Mouse (Mus musculus) central nervous system, embryonic 18 days (tissue): Measurements from ENCODE around the gene Tmco3. TPM values are rescaled to one million over a fixed set of nuclear protein-coding genes. Genes with fewer than 3 reads are reported as not detected.

Experiments
- polyA plus RNA-seq: library from polyadenylated mRNA; depleted of rRNA; stranded (reverse); fragments of >200 nt; gene quantifications from 2 replicates; pipeline ENCODE4 v1.2.3, GENCODE M21; 2012; rRNA removed

Gene Tmco3
- 35.2 and 36.1 TPM in 2 replicates for polyA plus RNA-seq

DNA sequence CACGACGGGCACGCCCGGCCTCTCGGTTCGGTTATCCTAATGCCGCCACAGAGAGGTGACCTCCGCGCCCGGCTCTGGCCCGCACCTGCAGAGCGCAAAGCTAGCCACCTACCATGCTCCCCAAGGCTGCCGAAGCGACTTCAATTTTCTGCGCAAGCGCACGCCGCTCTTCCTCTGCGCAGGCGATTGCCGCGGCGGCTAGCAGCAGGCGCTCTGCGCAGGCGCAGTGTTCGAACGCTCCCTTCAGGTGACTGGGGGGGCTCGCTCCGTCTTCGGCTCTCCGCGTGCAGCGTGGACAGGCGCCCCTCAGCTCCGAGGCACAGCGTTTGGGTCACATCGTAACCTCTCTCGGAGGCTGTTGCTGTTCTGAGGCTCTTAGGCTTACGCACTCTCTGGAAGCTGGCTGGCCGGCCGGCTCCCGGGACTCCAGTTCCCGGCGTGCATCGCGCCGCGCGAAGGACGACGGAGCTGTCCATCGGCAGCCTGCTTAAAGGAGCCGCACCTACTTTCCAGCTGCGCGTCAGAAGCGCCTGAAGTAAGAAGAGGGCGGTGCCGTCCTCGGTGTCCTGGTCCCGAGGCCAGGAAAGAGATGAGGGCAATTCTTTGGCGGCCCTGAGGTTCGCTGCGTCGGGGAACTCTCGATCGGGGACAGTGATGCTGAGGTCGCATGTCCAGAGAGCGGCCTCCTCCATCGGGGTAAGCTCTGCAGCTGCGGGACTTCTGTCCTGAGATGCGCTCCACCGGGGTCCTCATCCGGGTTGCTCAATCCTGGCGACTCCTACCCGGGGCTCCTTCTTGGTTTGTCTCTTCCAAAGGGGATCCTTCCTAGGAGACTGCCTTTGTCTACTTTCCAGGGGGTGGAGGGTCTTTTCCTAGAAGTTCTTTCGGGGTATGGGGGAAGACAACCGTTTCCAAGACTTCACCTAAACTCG, at the start of gene Tmco3, which contains the start of gene Dcun1d2:
Tmco3 (plus strand) TSS at position 499 of the 932 bp plus-strand sequence.
Dcun1d2 (minus strand) TSS at position 440 of the 932 bp plus-strand sequence.

DNA sequence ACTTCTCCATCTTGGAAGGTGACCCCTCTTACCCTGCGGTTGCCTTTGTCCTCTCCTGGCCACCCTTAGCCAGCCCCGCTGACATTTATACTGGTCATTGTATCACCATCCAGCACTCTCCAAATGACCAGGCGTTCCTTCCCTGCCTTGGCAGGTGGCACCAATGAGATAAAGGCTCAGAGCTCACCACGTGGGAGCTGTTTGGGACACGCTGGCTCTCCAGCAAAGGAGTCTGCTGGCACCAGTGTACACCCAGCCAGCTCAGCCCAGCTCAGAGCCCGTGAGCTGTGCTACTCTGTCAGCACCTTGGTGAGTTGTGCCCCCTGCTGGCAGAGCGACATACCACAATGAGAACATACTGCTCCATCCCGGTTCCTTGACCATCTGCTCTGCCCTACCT, 34.0 kb upstream of the Tmco3 start, which contains the start of gene Adprhl1:
Adprhl1 (minus strand) TSS at position 144 of the 400 bp plus-strand sequence.

DNA sequence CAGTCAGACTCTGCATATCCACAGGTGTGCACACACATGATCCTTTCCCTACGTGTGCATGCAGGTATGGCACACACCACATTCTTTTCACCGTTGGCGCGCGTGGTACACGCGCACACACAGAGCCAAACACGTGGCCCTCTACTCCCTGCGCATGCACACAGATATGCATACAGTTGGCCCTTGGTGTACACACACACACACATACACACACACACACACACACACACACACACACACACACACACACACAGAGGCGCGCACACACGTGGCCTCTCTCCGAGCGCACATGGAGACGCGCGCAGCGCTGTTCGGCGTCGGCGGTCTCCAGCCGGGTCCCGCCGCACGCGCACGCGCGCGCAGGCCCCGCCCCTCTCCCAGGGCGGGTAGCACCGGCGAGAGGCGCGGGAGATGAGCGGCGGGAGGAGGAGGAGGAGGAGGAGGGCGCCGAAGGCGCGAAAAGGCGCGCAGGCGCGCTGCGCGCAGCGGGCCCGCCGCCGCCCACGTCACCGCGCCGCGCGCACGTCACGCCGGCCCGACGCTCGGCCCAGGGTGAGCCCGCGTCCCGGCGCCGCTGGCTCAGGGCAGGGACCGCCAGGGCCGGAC, 50.4 kb downstream of the Tmco3 start, which contains the start of gene Tfdp1:
Tfdp1 (plus strand) TSS at position 497 of the 606 bp plus-strand sequence.

Other genes starting within 250 kb of the Tmco3 start
- 0.17 and 0.28 TPM in 2 replicates for gene Proz, start 227.3 kb upstream of the Tmco3 start, polyA plus RNA-seq
- gene Pcid2, start 182.7 kb upstream of the Tmco3 start, polyA plus RNA-seq = 32.4 and 34.2 TPM in 2 replicates
- gene Cul4a, start 182.6 kb upstream of the Tmco3 start, polyA plus RNA-seq = 53.4 and 60.0 TPM in 2 replicates
- gene Lamp1, start 129.0 kb upstream of the Tmco3 start, polyA plus RNA-seq = 300 and 305 TPM in 2 replicates
- 13.8 and 16.2 TPM in 2 replicates for gene Grtp1, start 87.6 kb upstream of the Tmco3 start, polyA plus RNA-seq
- 0.19 and 1.1 TPM in 2 replicates for gene Adprhl1, start 34.0 kb upstream of the Tmco3 start, polyA plus RNA-seq
- gene Dcun1d2, start 59 bp upstream of the Tmco3 start, polyA plus RNA-seq = 46.3 and 48.8 TPM in 2 replicates
- 139 and 142 TPM in 2 replicates for gene Tfdp1, start 50.6 kb downstream of the Tmco3 start, polyA plus RNA-seq
- gene Atp4b, start 108.6 kb downstream of the Tmco3 start, polyA plus RNA-seq = not detected in 2 replicates
- 0.03 TPM in 2 replicates for gene Grk1, start 116.9 kb downstream of the Tmco3 start, polyA plus RNA-seq
- 0.75 and 0.94 TPM in 2 replicates for gene Tmem255b, start 147.0 kb downstream of the Tmco3 start, polyA plus RNA-seq
- 52.8 and 58.1 TPM in 2 replicates for gene Gas6, start 206.3 kb downstream of the Tmco3 start, polyA plus RNA-seq